Mouse (Mus musculus): ENCODE results near the gene Rnf103. TPM values are rescaled to one million over a fixed set of nuclear protein-coding genes. Genes with fewer than 3 reads are reported as not detected.
"Not testable (repeated sequence)": the region's sequence is repeated elsewhere in the genome, so short reads cannot be mapped to it uniquely, and the experiment has no call there.

Rnf103 gene
- polyA plus RNA-seq, 1 experiment from 2014 or later, result 22.1 TPM

- 76% methylated on average over 4 of the region's 4 CpGs for WGBS
- Histone ChIP-seq H3K36me3 (ENCODE audit: control insufficient read depth, insufficient read depth) (no peaks in the 10 kb centered on the region), H3K9me3 (ENCODE audit: control insufficient read depth, low read length) (no peaks in the 10 kb centered on the region), H3K4me2 (ENCODE audit: low read length) (no peak overlapping the region), H3K9ac (replicated peaks; ENCODE audit: low read depth, low read length) (no peak overlapping the region), H3K27me3 (replicated peaks; ENCODE audit: control insufficient read depth, insufficient read depth, low read length) (no peaks in the 10 kb centered on the region), H3K27ac (ENCODE audit: low read length) (no peak overlapping the region), H3K4me3 (replicated peaks; ENCODE audit: low read length) (no peak overlapping the region), H3K4me1 (replicated peaks; ENCODE audit: control insufficient read depth, insufficient read depth, low read length) (no peaks in the 10 kb centered on the region)
- no peak for ATAC-seq
Observed at GRCm38 (mm10) chr6:71471830-71472520, 21.7 kb upstream of the Rnf103 start.

- no peaks in the 10 kb centered on the region for H3K36me3 ChIP-seq (ENCODE audit: control insufficient read depth, insufficient read depth)
- no peaks in the 10 kb centered on the region for H3K9me3 ChIP-seq (ENCODE audit: control insufficient read depth, low read length)
- no peak overlapping the region for H3K27ac ChIP-seq (ENCODE audit: low read length)
- ATAC-seq, result no peak
- no peaks in the 10 kb centered on the region for H3K4me1 ChIP-seq (replicated peaks; ENCODE audit: control insufficient read depth, insufficient read depth, low read length)
- 79% methylated on average over 1 of the region's 1 CpGs for WGBS
- H3K4me3 ChIP-seq (replicated peaks; ENCODE audit: low read length), result no peak overlapping the region
- H3K9ac ChIP-seq (replicated peaks; ENCODE audit: low read depth, low read length), result no peak overlapping the region
- no peak overlapping the region for H3K4me2 ChIP-seq (ENCODE audit: low read length)
- no peaks in the 10 kb centered on the region for H3K27me3 ChIP-seq (replicated peaks; ENCODE audit: control insufficient read depth, insufficient read depth, low read length)
Observed at GRCm38 (mm10) chr6:71472786-71473185, 20.9 kb upstream of the Rnf103 start.

GRCm38 (mm10) chr6:71475604-71476003 is 18.1 kb upstream of the Rnf103 start:
- WGBS, result 88% methylated on average over 3 of the region's 3 CpGs
- no peaks in the 10 kb centered on the region for H3K9me3 ChIP-seq (ENCODE audit: control insufficient read depth, low read length)

GRCm38 (mm10) chr6:71476783-71477182 is 16.9 kb upstream of the Rnf103 start:
- Histone ChIP-seq H3K27ac (ENCODE audit: low read length) (no peak overlapping the region), H3K4me1 (replicated peaks; ENCODE audit: control insufficient read depth, insufficient read depth, low read length) (no peaks in the 10 kb centered on the region), H3K27me3 (replicated peaks; ENCODE audit: control insufficient read depth, insufficient read depth, low read length) (no peaks in the 10 kb centered on the region), H3K4me2 (ENCODE audit: low read length) (no peak overlapping the region), H3K4me3 (replicated peaks; ENCODE audit: low read length) (no peak overlapping the region), H3K9me3 (ENCODE audit: control insufficient read depth, low read length) (peaks cover 2% of the 10 kb centered on the region; the same call in 1 of the 2 replicates), H3K36me3 (ENCODE audit: control insufficient read depth, insufficient read depth) (no peaks in the 10 kb centered on the region), H3K9ac (replicated peaks; ENCODE audit: low read depth, low read length) (no peak overlapping the region)
- WGBS, result 79% methylated on average over 5 of the region's 5 CpGs
- ATAC-seq, result no peak

More at GRCm38 (mm10) chr6:71475604-71476003, 18.1 kb upstream of the Rnf103 start:
- Histone ChIP-seq H3K9ac (replicated peaks; ENCODE audit: low read depth, low read length) (no peak overlapping the region), H3K27ac (ENCODE audit: low read length) (no peak overlapping the region), H3K36me3 (ENCODE audit: control insufficient read depth, insufficient read depth) (no peaks in the 10 kb centered on the region), H3K4me3 (replicated peaks; ENCODE audit: low read length) (no peak overlapping the region), H3K4me1 (replicated peaks; ENCODE audit: control insufficient read depth, insufficient read depth, low read length) (no peaks in the 10 kb centered on the region), H3K4me2 (ENCODE audit: low read length) (no peak overlapping the region), H3K27me3 (replicated peaks; ENCODE audit: control insufficient read depth, insufficient read depth, low read length) (no peaks in the 10 kb centered on the region)
- no peak for ATAC-seq

- H3K4me1 ChIP-seq (replicated peaks; ENCODE audit: control insufficient read depth, insufficient read depth, low read length); H3K27me3 ChIP-seq (replicated peaks; ENCODE audit: control insufficient read depth, insufficient read depth, low read length); H3K36me3 ChIP-seq (ENCODE audit: control insufficient read depth, insufficient read depth); H3K4me3 ChIP-seq (replicated peaks; ENCODE audit: low read length); H3K9ac ChIP-seq (replicated peaks; ENCODE audit: low read depth, low read length); H3K9me3 ChIP-seq (ENCODE audit: control insufficient read depth, low read length); ATAC-seq; H3K4me2 ChIP-seq (ENCODE audit: low read length); H3K27ac ChIP-seq (ENCODE audit: low read length): not testable (repeated sequence)
- WGBS, result 86% methylated on average over 8 of the region's 10 CpGs
Observed at GRCm38 (mm10) chr6:71478816-71479568, 14.7 kb upstream of the Rnf103 start.

- H3K4me3 ChIP-seq (replicated peaks; ENCODE audit: low read length); H3K4me2 ChIP-seq (ENCODE audit: low read length); H3K27ac ChIP-seq (ENCODE audit: low read length); H3K9ac ChIP-seq (replicated peaks; ENCODE audit: low read depth, low read length); H3K27me3 ChIP-seq (replicated peaks; ENCODE audit: control insufficient read depth, insufficient read depth, low read length); ATAC-seq; H3K36me3 ChIP-seq (ENCODE audit: control insufficient read depth, insufficient read depth); H3K4me1 ChIP-seq (replicated peaks; ENCODE audit: control insufficient read depth, insufficient read depth, low read length); H3K9me3 ChIP-seq (ENCODE audit: control insufficient read depth, low read length): not testable (repeated sequence)
- 94% methylated on average over 2 of the region's 2 CpGs for WGBS
Observed at GRCm38 (mm10) chr6:71479588-71479987, 14.1 kb upstream of the Rnf103 start.

GRCm38 (mm10) chr6:71480136-71480535 is 13.6 kb upstream of the Rnf103 start:
- no peaks in the 10 kb centered on the region for H3K4me1 ChIP-seq (replicated peaks; ENCODE audit: control insufficient read depth, insufficient read depth, low read length)
- ATAC-seq, result no peak
- peaks cover 3% of the 10 kb centered on the region; the same call in 1 of the 2 replicates for H3K9me3 ChIP-seq (ENCODE audit: control insufficient read depth, low read length)
- H3K27ac ChIP-seq (ENCODE audit: low read length), result no peak overlapping the region
- 75% methylated on average over 1 of the region's 1 CpGs for WGBS
- H3K4me2 ChIP-seq (ENCODE audit: low read length), result no peak overlapping the region
- H3K9ac ChIP-seq (replicated peaks; ENCODE audit: low read depth, low read length), result no peak overlapping the region
- H3K4me3 ChIP-seq (replicated peaks; ENCODE audit: low read length), result no peak overlapping the region
- no peaks in the 10 kb centered on the region for H3K27me3 ChIP-seq (replicated peaks; ENCODE audit: control insufficient read depth, insufficient read depth, low read length)
- no peaks in the 10 kb centered on the region for H3K36me3 ChIP-seq (ENCODE audit: control insufficient read depth, insufficient read depth)

- no peaks in the 10 kb centered on the region for H3K36me3 ChIP-seq (ENCODE audit: control insufficient read depth, insufficient read depth)
- H3K9ac ChIP-seq (replicated peaks; ENCODE audit: low read depth, low read length), result no peak overlapping the region
- no peaks in the 10 kb centered on the region for H3K27me3 ChIP-seq (replicated peaks; ENCODE audit: control insufficient read depth, insufficient read depth, low read length)
- no peak for ATAC-seq
- no peak overlapping the region for H3K4me3 ChIP-seq (replicated peaks; ENCODE audit: low read length)
- no peak overlapping the region for H3K27ac ChIP-seq (ENCODE audit: low read length)
- no peak overlapping the region for H3K4me2 ChIP-seq (ENCODE audit: low read length)
- H3K9me3 ChIP-seq (ENCODE audit: control insufficient read depth, low read length), result peaks cover 3% of the 10 kb centered on the region; the same call in 1 of the 2 replicates
- H3K4me1 ChIP-seq (replicated peaks; ENCODE audit: control insufficient read depth, insufficient read depth, low read length), result no peaks in the 10 kb centered on the region
- WGBS, result 27% methylated on average over 7 of the region's 7 CpGs
Observed at GRCm38 (mm10) chr6:71481136-71481535, 12.6 kb upstream of the Rnf103 start.

GRCm38 (mm10) chr6:71485246-71485645 is 8.4 kb upstream of the Rnf103 start:
- Histone ChIP-seq H3K4me1 (replicated peaks; ENCODE audit: control insufficient read depth, insufficient read depth, low read length) (no peaks in the 10 kb centered on the region), H3K27ac (ENCODE audit: low read length) (no peak overlapping the region), H3K9ac (replicated peaks; ENCODE audit: low read depth, low read length) (no peak overlapping the region), H3K4me3 (replicated peaks; ENCODE audit: low read length) (no peak overlapping the region), H3K36me3 (ENCODE audit: control insufficient read depth, insufficient read depth) (no peaks in the 10 kb centered on the region), H3K27me3 (replicated peaks; ENCODE audit: control insufficient read depth, insufficient read depth, low read length) (no peaks in the 10 kb centered on the region), H3K9me3 (ENCODE audit: control insufficient read depth, low read length) (peaks cover 3% of the 10 kb centered on the region; the same call in 1 of the 2 replicates), H3K4me2 (ENCODE audit: low read length) (no peak overlapping the region)
- WGBS, result 84% methylated on average over 5 of the region's 5 CpGs
- no peak for ATAC-seq
